Mouse (Mus musculus): ENCODE results near the gene Irx2. TPM values are rescaled to one million over a fixed set of nuclear protein-coding genes. Genes with fewer than 3 reads are reported as not detected.

Gene Irx2
- polyA plus RNA-seq (2015; fragmentation: Illumina TruSeq; extraction: RNeasy Lipid Tissue Mini Kit (QIAGEN cat#74804); ENCODE audit: insufficient read depth, low replicate concordance), result not detected

GRCm38 (mm10) chr13:72628462-72628916, at the start of gene Irx2:
Irx2 (plus strand) TSS chr13:72628820.

Data from spleen, adult 10 weeks (tissue).